Mouse (Mus musculus) hindbrain, embryonic 10.5 days (tissue): ENCODE measurements at regions not wholly inside any gene's neighbourhood (a gene's known extent, or its start where the extent isn't known, plus 50 kb on each side); places are given as distances from the start of the nearest gene placed in this dataset.

Source experiments
- DNase-seq: peaks from one replicate; pipeline ENCODE4 v3.0.0-alpha.2; 2017; ENCODE audit warnings: low spot score
- H3K27ac ChIP-seq: fragments of 300-500 bp; sonication (generic); 2 replicates; pipeline ENCODE4 v1.5.1; 2016; ENCODE audit warnings: mild to moderate bottlenecking, moderate library complexity
- H3K27me3 ChIP-seq: fragments of 300-500 bp; sonication (generic); 2 replicates; pipeline ENCODE4 v1.6.1; 2016; ENCODE audit warnings: mild to moderate bottlenecking; ENCODE audit not compliant: poor library complexity, insufficient read depth, severe bottlenecking
- H3K36me3 ChIP-seq: fragments of 300-500 bp; sonication (generic); 2 replicates; pipeline ENCODE4 v1.6.1; 2016; ENCODE audit warnings: mild to moderate bottlenecking, moderate library complexity
- H3K4me1 ChIP-seq: fragments of 300-500 bp; sonication (generic); replicated peaks from 2 replicates; pipeline ENCODE4 v1.6.1; 2016; ENCODE audit warnings: mild to moderate bottlenecking
- H3K4me3 ChIP-seq: fragments of 300-500 bp; sonication (generic); 2 replicates; pipeline ENCODE4 v1.5.1; 2016; ENCODE audit warnings: mild to moderate bottlenecking, moderate library complexity
- H3K9me3 ChIP-seq: fragments of 300-500 bp; sonication (generic); 2 replicates; pipeline ENCODE4 v1.6.1; 2016; ENCODE audit warnings: mild to moderate bottlenecking, moderate library complexity
- WGBS: fragments of 180-500 bp; shearing (Covaris S2); methylation state at CpG from one replicate; pipeline ENCODE4 v1.1.7; 2016; 5-methylcytosine and 5-hydroxymethylcytosine counted together

- no peaks in the 10 kb centered on the region for H3K9me3 ChIP-seq
- H3K36me3 ChIP-seq = no peaks in the 10 kb centered on the region
- H3K4me3 ChIP-seq = no peak overlapping the region
- H3K27ac ChIP-seq = peak overlapping the region; percentile 89
- no peaks in the 10 kb centered on the region for H3K27me3 ChIP-seq
- 49% methylated on average over 7 of the region's 7 CpGs for WGBS
- peaks cover 60% of the 10 kb centered on the region for H3K4me1 ChIP-seq
- DNase-seq = peak; percentile 25
Measured at GRCm38 (mm10) chr14:76624626-76625378, 68.1 kb upstream of the Serp2 start.

- H3K27me3 ChIP-seq = no peaks in the 10 kb centered on the region
- H3K27ac ChIP-seq = peak overlapping the region; percentile 89
- no peaks in the 10 kb centered on the region for H3K9me3 ChIP-seq
- DNase-seq = peak; percentile 49
- peak overlapping the region; percentile 33; the same call in 1 of the 2 replicates for H3K4me3 ChIP-seq
- H3K36me3 ChIP-seq = no peaks in the 10 kb centered on the region
- 32% methylated on average over 10 of the region's 10 CpGs for WGBS
- H3K4me1 ChIP-seq = peaks cover 69% of the 10 kb centered on the region
Measured at GRCm38 (mm10) chr14:76623371-76623988, 66.8 kb upstream of the Serp2 start.

- no peaks in the 10 kb centered on the region for H3K36me3 ChIP-seq
- no peaks in the 10 kb centered on the region for H3K27me3 ChIP-seq
- no peaks in the 10 kb centered on the region for H3K9me3 ChIP-seq
- peaks cover 71% of the 10 kb centered on the region for H3K4me1 ChIP-seq
- H3K27ac ChIP-seq = peak overlapping the region; percentile 89
- peak; percentile 79 for DNase-seq
- H3K4me3 ChIP-seq = peak overlapping the region; percentile 33
- 3% methylated on average over 11 of the region's 11 CpGs for WGBS
Measured at GRCm38 (mm10) chr14:76622634-76623291, 66.1 kb upstream of the Serp2 start.

- Histone ChIP-seq H3K4me3 (no peak overlapping the region), H3K27me3 (no peaks in the 10 kb centered on the region), H3K9me3 (no peaks in the 10 kb centered on the region), H3K36me3 (no peaks in the 10 kb centered on the region), H3K4me1 (peaks cover 62% of the 10 kb centered on the region), H3K27ac (peak overlapping the region; percentile 54; the same call in 1 of the 2 replicates)
- DNase-seq = no peak
- WGBS = 77% methylated on average over 7 of the region's 7 CpGs
Measured at GRCm38 (mm10) chr14:76619038-76619409, 62.3 kb upstream of the Serp2 start.

GRCm38 (mm10) chr14:76618331-76619037 lies 61.8 kb upstream of the Serp2 start:
- no peaks in the 10 kb centered on the region for H3K27me3 ChIP-seq
- H3K4me3 ChIP-seq = no peak overlapping the region
- peaks cover 57% of the 10 kb centered on the region for H3K4me1 ChIP-seq
- no peaks in the 10 kb centered on the region for H3K9me3 ChIP-seq
- DNase-seq = no peak
- H3K27ac ChIP-seq = peak overlapping the region; percentile 54; the same call in 1 of the 2 replicates
- no peaks in the 10 kb centered on the region for H3K36me3 ChIP-seq
- WGBS = 56% methylated on average over 14 of the region's 14 CpGs

- Histone ChIP-seq H3K27me3 (no peaks in the 10 kb centered on the region), H3K9me3 (no peaks in the 10 kb centered on the region), H3K27ac (no peak overlapping the region), H3K4me1 (peaks cover 51% of the 10 kb centered on the region), H3K4me3 (no peak overlapping the region), H3K36me3 (no peaks in the 10 kb centered on the region)
- no peak for DNase-seq
- 95% methylated on average over 1 of the region's 1 CpGs for WGBS
Measured at GRCm38 (mm10) chr14:76617889-76618288, 61.2 kb upstream of the Serp2 start.

- no peak for DNase-seq
- WGBS = 85% methylated on average over 11 of the region's 11 CpGs
Measured at GRCm38 (mm10) chr14:76617447-76617846, 60.8 kb upstream of the Serp2 start.

GRCm38 (mm10) chr14:76616367-76616683 lies 59.6 kb upstream of the Serp2 start:
- H3K27ac ChIP-seq = no peak overlapping the region
- 0 out of 2 replicates have a peak, but pooled peaks cover 4% of the 10 kb centered on the region for H3K27me3 ChIP-seq
- H3K36me3 ChIP-seq = no peaks in the 10 kb centered on the region
- H3K9me3 ChIP-seq = no peaks in the 10 kb centered on the region
- H3K4me3 ChIP-seq = no peak overlapping the region
- DNase-seq = no peak
- H3K4me1 ChIP-seq = peaks cover 35% of the 10 kb centered on the region
- 40% methylated on average over 3 of the region's 3 CpGs for WGBS

More at GRCm38 (mm10) chr14:76617447-76617846, 60.8 kb upstream of the Serp2 start:
- Histone ChIP-seq H3K36me3 (no peaks in the 10 kb centered on the region), H3K27me3 (no peaks in the 10 kb centered on the region), H3K4me3 (no peak overlapping the region), H3K27ac (no peak overlapping the region), H3K9me3 (no peaks in the 10 kb centered on the region), H3K4me1 (peaks cover 46% of the 10 kb centered on the region)

GRCm38 (mm10) chr14:76615603-76616366 lies 59.1 kb upstream of the Serp2 start:
- Histone ChIP-seq H3K27me3 (0 out of 2 replicates have a peak, but pooled peaks cover 4% of the 10 kb centered on the region), H3K36me3 (no peaks in the 10 kb centered on the region), H3K4me1 (peaks cover 30% of the 10 kb centered on the region), H3K27ac (no peak overlapping the region), H3K4me3 (no peak overlapping the region), H3K9me3 (no peaks in the 10 kb centered on the region)
- WGBS = 71% methylated on average over 8 of the region's 8 CpGs
- no peak for DNase-seq

GRCm38 (mm10) chr14:76615182-76615581 lies 58.5 kb upstream of the Serp2 start:
- WGBS = 83% methylated on average over 11 of the region's 11 CpGs
- H3K27ac ChIP-seq = no peak overlapping the region
- H3K4me3 ChIP-seq = no peak overlapping the region
- DNase-seq = no peak
- H3K27me3 ChIP-seq = 0 out of 2 replicates have a peak, but pooled peaks cover 4% of the 10 kb centered on the region
- H3K4me1 ChIP-seq = peaks cover 34% of the 10 kb centered on the region
- no peaks in the 10 kb centered on the region for H3K36me3 ChIP-seq
- no peaks in the 10 kb centered on the region for H3K9me3 ChIP-seq

- peaks cover 34% of the 10 kb centered on the region for H3K4me1 ChIP-seq
- no peak overlapping the region for H3K27ac ChIP-seq
- H3K9me3 ChIP-seq = no peaks in the 10 kb centered on the region
- H3K27me3 ChIP-seq = 0 out of 2 replicates have a peak, but pooled peaks cover 4% of the 10 kb centered on the region
- no peak overlapping the region for H3K4me3 ChIP-seq
- no peak for DNase-seq
- WGBS = 87% methylated on average over 5 of the region's 5 CpGs
- H3K36me3 ChIP-seq = no peaks in the 10 kb centered on the region
Measured at GRCm38 (mm10) chr14:76614682-76615081, 58.0 kb upstream of the Serp2 start.

GRCm38 (mm10) chr14:76613604-76614003 lies 56.9 kb upstream of the Serp2 start:
- no peak overlapping the region for H3K27ac ChIP-seq
- H3K9me3 ChIP-seq = no peaks in the 10 kb centered on the region
- H3K27me3 ChIP-seq = 0 out of 2 replicates have a peak, but pooled peaks cover 4% of the 10 kb centered on the region
- DNase-seq = no peak
- WGBS = 83% methylated on average over 6 of the region's 6 CpGs
- H3K36me3 ChIP-seq = no peaks in the 10 kb centered on the region
- H3K4me1 ChIP-seq = peaks cover 27% of the 10 kb centered on the region
- no peak overlapping the region for H3K4me3 ChIP-seq
